Mouse (Mus musculus): ENCODE measurements around the gene C130026I21Rik. TPM values are rescaled to one million over a fixed set of nuclear protein-coding genes. Genes with fewer than 3 reads are reported as not detected.
A peak's percentile ranks its signal among the peaks of the same experiment; 100 is the strongest.

Gene C130026I21Rik
- polyA plus RNA-seq, 1 experiment from 2014 or later, result not detected

DNA sequence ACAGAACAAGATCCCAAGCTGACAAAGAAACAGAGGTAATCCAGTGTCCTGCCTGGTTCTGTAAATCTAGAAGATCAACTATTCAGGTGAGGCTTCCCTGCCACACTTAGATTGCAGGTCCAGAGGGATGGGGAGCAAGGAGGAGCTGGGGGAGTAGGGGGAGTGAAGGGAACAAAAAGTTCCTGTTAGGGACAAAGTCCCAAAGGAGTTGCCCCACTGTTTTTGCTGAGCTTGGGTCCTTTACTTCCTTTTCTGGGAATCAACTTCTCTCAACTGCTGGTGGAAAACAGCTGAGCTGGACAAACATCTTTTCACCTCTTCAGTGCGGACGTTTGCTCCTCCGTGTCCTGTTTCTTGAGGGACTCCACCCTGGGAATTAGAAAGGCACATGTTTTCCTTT is 324.4 kb downstream of the C130026I21Rik start:
- H3K4me2 ChIP-seq, result no peak overlapping the region
- ATAC-seq (ENCODE audit: low FRiP score), result no peak
- 86% methylated on average over 3 of the region's 3 CpGs for WGBS
- no peaks in the 10 kb centered on the region for H3K27me3 ChIP-seq (ENCODE audit: control insufficient read depth, insufficient read depth, low read length)
- H3K9me3 ChIP-seq (ENCODE audit: control insufficient read depth, low read length), result no peaks in the 10 kb centered on the region
- no peaks in the 10 kb centered on the region for H3K36me3 ChIP-seq (ENCODE audit: control insufficient read depth, insufficient read depth, low read length)
- H3K4me1 ChIP-seq (ENCODE audit: control insufficient read depth, insufficient read depth, low read length), result no peaks in the 10 kb centered on the region
- peak; percentile 62 for DNase-seq (ENCODE audit: low spot score, missing footprints)
- H3K4me3 ChIP-seq (ENCODE audit: low read depth, low read length), result no peak overlapping the region
- H3K27ac ChIP-seq (ENCODE audit: low read depth, low read length), result no peak overlapping the region
- H3K9ac ChIP-seq (ENCODE audit: low read length), result no peak overlapping the region

- no peaks in the 10 kb centered on the region for H3K36me3 ChIP-seq (ENCODE audit: control insufficient read depth, insufficient read depth, low read length)
Observed at GRCm38 (mm10) chr1:84943549-84943948, 326.8 kb downstream of the C130026I21Rik start.

More at GRCm38 (mm10) chr1:84943549-84943948, 326.8 kb downstream of the C130026I21Rik start:
- 92% methylated on average over 4 of the region's 4 CpGs for WGBS
- ATAC-seq (ENCODE audit: low FRiP score), result no peak
- H3K4me3 ChIP-seq (ENCODE audit: low read depth, low read length), result no peak overlapping the region
- no peaks in the 10 kb centered on the region for H3K9me3 ChIP-seq (ENCODE audit: control insufficient read depth, low read length)
- H3K4me2 ChIP-seq, result no peak overlapping the region
- no peaks in the 10 kb centered on the region for H3K27me3 ChIP-seq (ENCODE audit: control insufficient read depth, insufficient read depth, low read length)
- no peak overlapping the region for H3K27ac ChIP-seq (ENCODE audit: low read depth, low read length)
- no peak overlapping the region for H3K9ac ChIP-seq (ENCODE audit: low read length)
- peak; percentile 61 for DNase-seq (ENCODE audit: low spot score, missing footprints)
- no peaks in the 10 kb centered on the region for H3K4me1 ChIP-seq (ENCODE audit: control insufficient read depth, insufficient read depth, low read length)

Small RNA genes within 50 kb of the gene (microRNA-seq; reads per million reads assigned to microRNA genes)
- not detected for gene Gm27907

Other genes with a start within 250 kb of the C130026I21Rik start
- not detected in 2 replicates for gene Gm10553, start 170.4 kb downstream of the C130026I21Rik start, polyA plus RNA-seq (2014; fragmentation: Nextera tagmentation; extraction: Ambion mirVana)
- gene A530032D15Rik, start 160.7 kb downstream of the C130026I21Rik start, polyA plus RNA-seq (2014; fragmentation: Nextera tagmentation; extraction: Ambion mirVana), result not detected in 2 replicates